Mouse (Mus musculus) limb, embryonic 15.5 days (tissue): ENCODE results near the gene Rft1. TPM values are rescaled to one million over a fixed set of nuclear protein-coding genes. Genes with fewer than 3 reads are reported as not detected.
"Not testable (repeated sequence)": the region's sequence is repeated elsewhere in the genome, so short reads cannot be mapped to it uniquely, and the experiment has no call there.

Experiments used
- ATAC-seq: fragments of 200-750 bp; cut with Nextera tagmentation; 2 replicates; pipeline ENCODE4 v1.8.0; 2017; ENCODE audit warnings: low read depth, moderate TSS enrichment; ENCODE audit not compliant: insufficient number of reproducible peaks, low FRiP score, low TSS enrichment
- H3K27ac ChIP-seq: fragments of 300-500 bp; sonication (generic); 2 replicates; pipeline ENCODE4 v1.5.1; 2015; ENCODE audit warnings: moderate library complexity, mild to moderate bottlenecking, inconsistent platforms
- H3K27me3 ChIP-seq: fragments of 300-500 bp; sonication (generic); 2 replicates; pipeline ENCODE4 v1.6.1; 2015; ENCODE audit warnings: inconsistent platforms
- H3K36me3 ChIP-seq: fragments of 300-500 bp; sonication (generic); 2 replicates; pipeline ENCODE4 v1.6.1; 2015; ENCODE audit warnings: inconsistent platforms
- H3K4me1 ChIP-seq: fragments of 300-500 bp; sonication (generic); 2 replicates; pipeline ENCODE4 v1.6.1; 2015; ENCODE audit warnings: inconsistent platforms
- H3K4me2 ChIP-seq: fragments of 300-500 bp; sonication (generic); 2 replicates; pipeline ENCODE4 v1.6.1; 2015; ENCODE audit warnings: mild to moderate bottlenecking, inconsistent platforms
- H3K4me3 ChIP-seq: fragments of 300-500 bp; sonication (generic); 2 replicates; pipeline ENCODE4 v1.5.1; 2015; ENCODE audit warnings: mild to moderate bottlenecking, inconsistent platforms
- H3K9ac ChIP-seq: fragments of 300-500 bp; sonication (generic); 2 replicates; pipeline ENCODE4 v1.6.1; 2015; ENCODE audit warnings: inconsistent platforms
- H3K9me3 ChIP-seq: fragments of 300-500 bp; sonication (generic); 2 replicates; pipeline ENCODE4 v1.6.1; 2016; ENCODE audit warnings: inconsistent platforms
- WGBS: fragments of 180-500 bp; shearing (Covaris S2); methylation state at CpG from one replicate; pipeline ENCODE4 v1.1.7; 2015; 5-methylcytosine and 5-hydroxymethylcytosine counted together
- polyA plus RNA-seq: library from polyadenylated mRNA; unstranded; fragments of >200 nt; fragmentation: Nextera tagmentation; extraction: Ambion mirVana; gene quantifications from 2 replicates; pipeline ENCODE4 v1.2.1, GENCODE M21; 2015

Gene Rft1
- polyA plus RNA-seq, 1 experiment from 2014 or later: 18.0 TPM

- Histone ChIP-seq H3K27ac (peak overlapping the region; percentile 91), H3K9ac (peak overlapping the region; percentile 90), H3K4me2 (peak overlapping the region; percentile 87), H3K4me3 (peak overlapping the region; percentile 87), H3K27me3 (peaks cover 11% of the 10 kb centered on the region), H3K36me3 (no peaks in the 10 kb centered on the region), H3K4me1 (peaks cover 9% of the 10 kb centered on the region; the same call in 1 of the 2 replicates), H3K9me3 (no peaks in the 10 kb centered on the region)
- peak; percentile 87 for ATAC-seq
- WGBS: under 1% methylated on average over 56 of the region's 68 CpGs
Observed at GRCm38 (mm10) chr14:30715618-30716050, 61.5 kb downstream of the Rft1 start.

DNA sequence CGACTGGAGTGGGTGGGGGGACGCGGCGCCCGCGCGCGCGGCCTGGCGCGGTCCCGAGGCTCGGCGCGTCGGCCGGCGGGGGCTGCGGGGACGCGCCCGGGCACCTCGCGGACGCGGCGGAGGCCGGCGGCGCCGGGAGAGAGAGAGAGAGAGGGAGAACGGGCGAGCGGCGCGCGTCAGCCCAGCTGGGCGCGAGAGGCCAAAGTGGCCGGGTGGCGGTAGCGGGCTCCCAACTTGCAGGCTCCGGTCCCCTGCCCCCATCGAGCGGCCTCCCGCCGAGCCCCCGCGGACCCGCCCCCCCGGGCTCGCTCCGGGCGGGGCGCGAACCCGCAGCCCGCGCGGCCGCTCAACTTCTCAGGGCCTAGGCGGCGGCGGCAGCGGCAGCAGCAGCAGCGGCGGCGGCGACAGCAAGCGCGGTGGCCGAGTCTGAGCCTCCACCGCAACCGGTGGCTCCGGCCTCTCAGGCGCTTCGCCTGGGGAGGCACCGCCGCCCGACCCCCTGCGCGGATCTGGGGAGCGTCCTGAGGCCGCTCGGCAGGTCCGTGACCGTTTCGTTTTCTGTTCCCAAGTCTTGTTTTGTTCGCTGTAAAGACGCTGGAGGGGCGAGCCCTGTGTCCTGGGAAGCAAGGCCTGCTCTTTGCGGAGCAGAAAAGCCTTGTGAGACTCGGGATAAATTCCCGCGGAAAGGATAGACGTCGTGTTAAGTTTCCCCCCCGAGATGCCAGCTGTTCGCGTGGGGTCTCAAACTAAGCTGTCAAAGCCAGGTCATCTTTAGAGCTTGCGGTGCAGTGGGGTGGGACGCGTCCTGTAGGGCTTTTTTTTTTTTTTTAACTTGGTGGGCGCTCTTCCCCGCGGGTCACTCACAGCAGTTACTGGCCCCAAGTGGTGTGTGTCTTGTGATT is 62.1 kb downstream of the Rft1 start:
- peak overlapping the region; percentile 87 for H3K4me2 ChIP-seq
- ATAC-seq: peak; percentile 25; the same call in 1 of the 2 replicates
- H3K4me1 ChIP-seq: peaks cover 9% of the 10 kb centered on the region; the same call in 1 of the 2 replicates
- H3K27ac ChIP-seq: peak overlapping the region; percentile 91
- H3K9me3 ChIP-seq: no peaks in the 10 kb centered on the region
- H3K27me3 ChIP-seq: peaks cover 11% of the 10 kb centered on the region
- peak overlapping the region; percentile 87 for H3K4me3 ChIP-seq
- WGBS: under 1% methylated on average over 79 of the region's 106 CpGs
- peak overlapping the region; percentile 90 for H3K9ac ChIP-seq
- H3K36me3 ChIP-seq: no peaks in the 10 kb centered on the region

GRCm38 (mm10) chr14:30716953-30717285 is 62.8 kb downstream of the Rft1 start:
- no peak for ATAC-seq
- H3K4me3 ChIP-seq: peak overlapping the region; percentile 87
- WGBS: 7% methylated on average over 7 of the region's 7 CpGs

DNA sequence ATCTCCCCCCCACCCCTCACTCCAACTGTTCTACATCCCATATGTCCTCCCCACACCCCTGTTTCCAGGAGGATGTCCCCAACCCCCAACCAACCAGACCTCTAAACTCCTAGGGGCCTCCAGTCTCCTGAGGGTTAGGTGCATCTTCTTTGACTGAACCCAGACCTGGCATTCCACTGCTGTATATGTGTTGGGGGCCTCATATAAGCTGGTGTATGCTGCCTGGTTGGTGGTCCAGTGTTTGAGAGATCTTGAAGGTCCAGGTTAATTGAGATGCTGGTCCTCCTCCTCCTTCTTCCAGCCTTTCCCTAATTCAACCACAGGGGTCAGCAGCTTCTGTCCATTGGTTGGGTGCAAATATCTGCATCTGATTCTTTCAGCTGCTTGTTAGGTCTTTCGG is 64.5 kb downstream of the Rft1 start:
- H3K27me3 ChIP-seq: peaks cover 11% of the 10 kb centered on the region
- WGBS: 100% methylated on average over 1 of the region's 1 CpGs
- H3K36me3 ChIP-seq, H3K4me3 ChIP-seq, ATAC-seq, H3K9ac ChIP-seq, H3K27ac ChIP-seq, H3K4me2 ChIP-seq, H3K4me1 ChIP-seq, H3K9me3 ChIP-seq: not testable (repeated sequence)

More at GRCm38 (mm10) chr14:30716953-30717285, 62.8 kb downstream of the Rft1 start:
- H3K27me3 ChIP-seq: peaks cover 11% of the 10 kb centered on the region
- peaks cover 9% of the 10 kb centered on the region; the same call in 1 of the 2 replicates for H3K4me1 ChIP-seq
- H3K9ac ChIP-seq: peak overlapping the region; percentile 90
- H3K9me3 ChIP-seq: no peaks in the 10 kb centered on the region
- H3K27ac ChIP-seq: no peak overlapping the region
- H3K36me3 ChIP-seq: no peaks in the 10 kb centered on the region
- peak overlapping the region; percentile 87 for H3K4me2 ChIP-seq

GRCm38 (mm10) chr14:30719514-30719913 is 65.4 kb downstream of the Rft1 start:
- Histone ChIP-seq H3K4me3 (no peak overlapping the region), H3K36me3 (no peaks in the 10 kb centered on the region), H3K27me3 (peaks cover 9% of the 10 kb centered on the region), H3K9ac (no peak overlapping the region), H3K9me3 (no peaks in the 10 kb centered on the region), H3K4me2 (no peak overlapping the region), H3K4me1 (peaks cover 9% of the 10 kb centered on the region; the same call in 1 of the 2 replicates), H3K27ac (no peak overlapping the region)
- 63% methylated on average over 1 of the region's 1 CpGs for WGBS
- ATAC-seq: no peak

DNA sequence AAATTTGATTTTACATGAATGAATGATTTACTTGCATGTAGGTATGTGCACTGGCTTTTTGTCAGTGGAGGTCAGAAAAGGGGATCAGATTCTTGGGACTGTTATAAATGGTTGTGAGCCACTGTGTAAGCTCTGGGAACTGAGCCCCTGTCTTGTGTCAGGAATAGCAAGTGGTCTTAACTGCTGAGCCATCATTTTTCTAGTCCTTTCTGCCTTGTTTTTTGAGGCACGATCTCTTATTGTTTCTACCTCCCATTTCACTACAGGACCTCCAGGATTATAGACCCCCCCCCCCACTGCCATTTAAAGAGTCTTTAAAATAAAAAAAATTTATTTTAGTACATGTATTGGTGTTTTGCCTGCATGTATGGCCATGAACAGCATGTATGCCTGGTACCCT is 67.7 kb downstream of the Rft1 start:
- no peaks in the 10 kb centered on the region for H3K4me1 ChIP-seq
- H3K27me3 ChIP-seq: no peaks in the 10 kb centered on the region
- no peaks in the 10 kb centered on the region for H3K36me3 ChIP-seq
- no peaks in the 10 kb centered on the region for H3K9me3 ChIP-seq
- WGBS: 79% methylated on average over 1 of the region's 1 CpGs
- H3K9ac ChIP-seq: no peak overlapping the region
- no peak overlapping the region for H3K4me3 ChIP-seq
- no peak overlapping the region for H3K27ac ChIP-seq
- ATAC-seq: no peak
- H3K4me2 ChIP-seq: no peak overlapping the region

- no peak overlapping the region for H3K4me3 ChIP-seq
Observed at GRCm38 (mm10) chr14:30722406-30722805, 68.2 kb downstream of the Rft1 start.

GRCm38 (mm10) chr14:30731896-30732295 is 77.7 kb downstream of the Rft1 start:
- Histone ChIP-seq H3K9ac (no peak overlapping the region), H3K36me3 (no peaks in the 10 kb centered on the region; the same call in 1 of the 2 replicates), H3K4me1 (no peaks in the 10 kb centered on the region), H3K4me3 (no peak overlapping the region), H3K27me3 (no peaks in the 10 kb centered on the region), H3K4me2 (no peak overlapping the region), H3K9me3 (no peaks in the 10 kb centered on the region), H3K27ac (no peak overlapping the region)
- no peak for ATAC-seq
- WGBS: 78% methylated on average over 3 of the region's 3 CpGs

More at GRCm38 (mm10) chr14:30722406-30722805, 68.2 kb downstream of the Rft1 start:
- no peak overlapping the region for H3K9ac ChIP-seq
- H3K4me2 ChIP-seq: no peak overlapping the region
- no peak for ATAC-seq
- H3K4me1 ChIP-seq: no peaks in the 10 kb centered on the region
- H3K36me3 ChIP-seq: no peaks in the 10 kb centered on the region
- H3K9me3 ChIP-seq: no peaks in the 10 kb centered on the region
- no peaks in the 10 kb centered on the region for H3K27me3 ChIP-seq
- H3K27ac ChIP-seq: no peak overlapping the region
- 84% methylated on average over 5 of the region's 5 CpGs for WGBS

GRCm38 (mm10) chr14:30734665-30735064 is 80.5 kb downstream of the Rft1 start:
- H3K4me1 ChIP-seq: no peaks in the 10 kb centered on the region
- no peaks in the 10 kb centered on the region; the same call in 1 of the 2 replicates for H3K36me3 ChIP-seq
- no peak overlapping the region for H3K9ac ChIP-seq
- 95% methylated on average over 5 of the region's 5 CpGs for WGBS
- H3K27me3 ChIP-seq: no peaks in the 10 kb centered on the region
- no peak for ATAC-seq
- H3K27ac ChIP-seq: no peak overlapping the region
- H3K9me3 ChIP-seq: no peaks in the 10 kb centered on the region
- no peak overlapping the region for H3K4me2 ChIP-seq
- H3K4me3 ChIP-seq: no peak overlapping the region

- Histone ChIP-seq H3K27ac (no peak overlapping the region), H3K27me3 (no peaks in the 10 kb centered on the region), H3K4me2 (no peak overlapping the region), H3K4me1 (no peaks in the 10 kb centered on the region), H3K9ac (no peak overlapping the region), H3K36me3 (no peaks in the 10 kb centered on the region; the same call in 1 of the 2 replicates), H3K9me3 (no peaks in the 10 kb centered on the region), H3K4me3 (no peak overlapping the region)
- ATAC-seq: no peak
- 65% methylated on average over 3 of the region's 3 CpGs for WGBS
Observed at GRCm38 (mm10) chr14:30735810-30736209, 81.7 kb downstream of the Rft1 start.

DNA sequence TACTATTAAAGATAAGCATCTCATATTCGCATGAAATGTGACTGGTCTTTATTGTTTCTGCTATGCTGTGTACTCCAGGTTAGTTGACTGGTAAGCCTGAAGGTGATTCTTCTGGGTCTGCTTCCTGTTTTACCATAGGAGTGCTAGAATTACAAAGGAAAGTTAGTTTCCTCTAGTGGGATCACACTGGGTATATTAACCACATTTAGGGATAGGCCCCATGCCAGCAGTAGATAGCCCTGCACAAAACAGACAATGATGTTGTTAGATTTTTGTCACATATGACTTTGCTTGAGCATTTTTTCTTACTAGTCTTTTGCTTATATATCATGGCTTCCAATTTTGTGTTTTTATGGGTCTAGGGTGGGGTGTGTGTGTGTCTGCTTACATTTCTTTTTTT is 82.3 kb downstream of the Rft1 start:
- Histone ChIP-seq H3K9ac (no peak overlapping the region), H3K4me2 (no peak overlapping the region), H3K36me3 (no peaks in the 10 kb centered on the region; the same call in 1 of the 2 replicates), H3K4me1 (no peaks in the 10 kb centered on the region), H3K9me3 (no peaks in the 10 kb centered on the region), H3K27me3 (no peaks in the 10 kb centered on the region), H3K4me3 (no peak overlapping the region), H3K27ac (no peak overlapping the region)
- 74% methylated on average over 1 of the region's 1 CpGs for WGBS
- ATAC-seq: no peak
